ENCODE assay signal across 18 mouse cellular contexts in the genomic region with DNA sequence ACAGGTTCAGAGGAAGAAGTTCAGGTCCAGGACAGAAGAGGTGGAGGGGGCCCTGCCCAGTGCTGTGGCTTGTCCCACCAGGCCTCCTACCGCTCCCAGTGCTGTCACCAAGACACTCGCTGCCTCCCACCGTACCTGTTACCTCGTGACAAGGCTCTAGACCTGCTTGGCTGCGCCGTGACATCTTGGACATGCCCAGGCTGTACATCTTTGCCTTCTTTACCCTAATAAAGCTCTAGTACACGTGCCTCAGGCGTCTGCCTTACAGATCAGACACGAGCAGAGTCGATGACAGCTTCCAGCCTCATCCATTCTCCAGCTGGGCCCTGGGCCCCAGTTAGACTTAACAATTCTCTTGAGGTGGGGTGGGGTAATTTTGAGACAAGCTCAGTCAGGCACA. TPM values are rescaled to one million over a fixed set of nuclear protein-coding genes. Genes with fewer than 3 reads are reported as not detected.
"Had no signal": no experiment of that assay in that cellular context is flagged by ENCODE, and none has a peak within 500 bp of the region (broad histone marks: within the 10 kb centered on the region; RNA-seq: fewer than 3 reads in every experiment).

No protein-coding gene starts in this region.

- DNase-seq: cerebellum, adult 8-10 months; cerebellum, adult 9-10 months; cerebellum, adult 9-11 months; cerebellum, postnatal 10 days; cerebellum, postnatal 14 days; cerebellum, postnatal 25 days; cerebellum, postnatal 36 days; embryo, embryonic 11 days; forebrain, postnatal 0 days; gastrocnemius, adult 2 months; gastrocnemius, postnatal 10 days; gastrocnemius, postnatal 14 days; gastrocnemius, postnatal 25 days; gastrocnemius, postnatal 36 days; heart, adult 18-20 months; heart, adult 2 months had no signal

RNA-seq across cellular contexts. Expression of a gene that starts 4.4 kb away (rescaled TPM):
- total RNA-seq: common myeloid progenitor, adult 5-6 weeks; forebrain, postnatal 0 days; granulocyte monocyte progenitor cell, adult 5-6 weeks; heart, adult 18-20 months had no signal

RNA-seq across cellular contexts. Expression of a gene that starts 25.6 kb away (rescaled TPM):
- total RNA-seq: gastrocnemius, postnatal 36 days had no signal
